Mouse (Mus musculus) limb, embryonic 11.5 days (tissue): ENCODE measurements around the gene Gm20509. TPM values are rescaled to one million over a fixed set of nuclear protein-coding genes. Genes with fewer than 3 reads are reported as not detected.
A peak's percentile ranks its signal among the peaks of the same experiment; 100 is the strongest.

ENCODE experiments used
- ATAC-seq: fragments of 200-750 bp; cut with Nextera tagmentation; 2 replicates; pipeline ENCODE4 v1.8.0; 2017; ENCODE audit warnings: low read depth; ENCODE audit not compliant: insufficient number of reproducible peaks, low FRiP score, low TSS enrichment
- DNase-seq: peaks from one replicate; pipeline ENCODE4 v3.0.0-alpha.2; 2015; ENCODE audit warnings: low spot score
- H3K27ac ChIP-seq: fragments of 300-500 bp; sonication (generic); replicated peaks from 2 replicates; pipeline ENCODE4 v1.5.1; 2014; ENCODE audit warnings: low read depth, mild to moderate bottlenecking, low read length
- H3K27me3 ChIP-seq: fragments of 300-500 bp; sonication (generic); 2 replicates; pipeline ENCODE4 v1.6.1; 2014; ENCODE audit warnings: mild to moderate bottlenecking, low read length, mixed read lengths; ENCODE audit not compliant: control insufficient read depth, insufficient read depth
- H3K36me3 ChIP-seq: fragments of 300-500 bp; sonication (generic); 2 replicates; pipeline ENCODE4 v1.6.1; 2014; ENCODE audit warnings: mild to moderate bottlenecking, low read length, moderate library complexity, mixed read lengths; ENCODE audit not compliant: control insufficient read depth, insufficient read depth
- H3K4me1 ChIP-seq: fragments of 300-500 bp; sonication (generic); 2 replicates; pipeline ENCODE4 v1.6.1; 2014; ENCODE audit warnings: low read length, mixed read lengths; ENCODE audit not compliant: control insufficient read depth, insufficient read depth
- H3K4me2 ChIP-seq: fragments of 300-500 bp; sonication (generic); 2 replicates; pipeline ENCODE4 v1.6.1; 2014; ENCODE audit warnings: low read depth, mild to moderate bottlenecking, moderate library complexity; ENCODE audit not compliant: severe bottlenecking
- H3K4me3 ChIP-seq: fragments of 300-500 bp; sonication (generic); 2 replicates; pipeline ENCODE4 v1.5.1; 2014; ENCODE audit warnings: low read depth, low read length
- H3K9ac ChIP-seq: fragments of 300-500 bp; sonication (generic); 2 replicates; pipeline ENCODE4 v1.6.1; 2014; ENCODE audit warnings: mild to moderate bottlenecking, low read length
- H3K9me3 ChIP-seq: fragments of 300-500 bp; sonication (generic); 2 replicates; pipeline ENCODE4 v1.6.1; 2016; ENCODE audit warnings: low read length; ENCODE audit not compliant: control insufficient read depth
- WGBS: fragments of 180-500 bp; shearing (Covaris S2); extraction: QIAGEN DNeasy Blood & Tissue Kit; methylation state at CpG from one replicate; pipeline ENCODE4 v1.1.7; 2014; 5-methylcytosine and 5-hydroxymethylcytosine counted together
- polyA plus RNA-seq: library from polyadenylated mRNA; unstranded; fragments of >200 nt; fragmentation: Nextera tagmentation; extraction: Ambion mirVana; gene quantifications from 2 replicates; pipeline ENCODE4 v1.2.1, GENCODE M21; 2014

Gene Gm20509
- polyA plus RNA-seq, 1 experiment from 2014 or later: not detected

GRCm38 (mm10) chr9:73087581-73087980, 14.7 kb upstream of the Gm20509 start:
- DNase-seq (no peak), ATAC-seq (no peak)
- Histone ChIP-seq H3K27ac (no peak overlapping the region), H3K36me3 (no peaks in the 10 kb centered on the region), H3K9ac (no peak overlapping the region), H3K4me3 (no peak overlapping the region), H3K4me1 (no peaks in the 10 kb centered on the region), H3K9me3 (no peaks in the 10 kb centered on the region), H3K27me3 (no peaks in the 10 kb centered on the region), H3K4me2 (no peak overlapping the region)
- 76% methylated on average over 5 of the region's 5 CpGs for WGBS

GRCm38 (mm10) chr9:73089222-73089920, 12.9 kb upstream of the Gm20509 start:
- no peak for DNase-seq
- no peak overlapping the region for H3K9ac ChIP-seq
- 75% methylated on average over 16 of the region's 16 CpGs for WGBS

GRCm38 (mm10) chr9:73090121-73090520, 12.1 kb upstream of the Gm20509 start:
- ATAC-seq: no peak
- no peaks in the 10 kb centered on the region for H3K9me3 ChIP-seq
- H3K4me2 ChIP-seq: no peak overlapping the region
- no peak overlapping the region for H3K4me3 ChIP-seq
- no peak for DNase-seq
- H3K36me3 ChIP-seq: no peaks in the 10 kb centered on the region
- no peaks in the 10 kb centered on the region for H3K4me1 ChIP-seq
- no peaks in the 10 kb centered on the region for H3K27me3 ChIP-seq
- WGBS: 83% methylated on average over 10 of the region's 10 CpGs
- H3K9ac ChIP-seq: no peak overlapping the region
- H3K27ac ChIP-seq: no peak overlapping the region

More at GRCm38 (mm10) chr9:73089222-73089920, 12.9 kb upstream of the Gm20509 start:
- ATAC-seq: no peak
- H3K4me2 ChIP-seq: no peak overlapping the region
- H3K9me3 ChIP-seq: no peaks in the 10 kb centered on the region
- H3K27ac ChIP-seq: no peak overlapping the region
- no peaks in the 10 kb centered on the region for H3K36me3 ChIP-seq
- H3K4me3 ChIP-seq: no peak overlapping the region
- H3K4me1 ChIP-seq: no peaks in the 10 kb centered on the region
- H3K27me3 ChIP-seq: no peaks in the 10 kb centered on the region

- Histone ChIP-seq H3K27ac (no peak overlapping the region), H3K4me3 (no peak overlapping the region), H3K9ac (no peak overlapping the region), H3K4me1 (no peaks in the 10 kb centered on the region), H3K9me3 (no peaks in the 10 kb centered on the region), H3K4me2 (no peak overlapping the region), H3K27me3 (peaks cover 4% of the 10 kb centered on the region; the same call in 1 of the 2 replicates), H3K36me3 (no peaks in the 10 kb centered on the region)
- ATAC-seq (no peak; the same call in 1 of the 2 replicates), DNase-seq (peak; percentile 47)
- 0% methylated on average over 1 of the region's 1 CpGs for WGBS
Observed at GRCm38 (mm10) chr9:73091747-73092146, 10.5 kb upstream of the Gm20509 start.

GRCm38 (mm10) chr9:73094580-73094979, 7.7 kb upstream of the Gm20509 start:
- Histone ChIP-seq H3K4me1 (no peaks in the 10 kb centered on the region), H3K27ac (no peak overlapping the region), H3K4me2 (no peak overlapping the region), H3K9me3 (no peaks in the 10 kb centered on the region), H3K27me3 (peaks cover 4% of the 10 kb centered on the region; the same call in 1 of the 2 replicates), H3K4me3 (no peak overlapping the region), H3K9ac (no peak overlapping the region), H3K36me3 (no peaks in the 10 kb centered on the region)
- DNase-seq (peak; percentile 43), ATAC-seq (peak; percentile 71; the same call in 1 of the 2 replicates)
- WGBS: 46% methylated on average over 17 of the region's 17 CpGs

- Histone ChIP-seq H3K4me3 (no peak overlapping the region), H3K27me3 (peaks cover 8% of the 10 kb centered on the region; the same call in 1 of the 2 replicates), H3K9me3 (no peaks in the 10 kb centered on the region), H3K27ac (no peak overlapping the region), H3K9ac (no peak overlapping the region), H3K4me1 (no peaks in the 10 kb centered on the region), H3K36me3 (no peaks in the 10 kb centered on the region), H3K4me2 (no peak overlapping the region)
- WGBS: 80% methylated on average over 2 of the region's 2 CpGs
- ATAC-seq (no peak), DNase-seq (no peak)
Observed at GRCm38 (mm10) chr9:73097898-73098297, 4.4 kb upstream of the Gm20509 start.

GRCm38 (mm10) chr9:73101536-73101935, 734 bp upstream of the Gm20509 start, which contains the start of gene Khdc3:
Khdc3 (plus strand) TSS chr9:73101836.
- DNase-seq (no peak), ATAC-seq (no peak)
- H3K27me3 ChIP-seq: peaks cover 9% of the 10 kb centered on the region; the same call in 1 of the 2 replicates
- no peaks in the 10 kb centered on the region for H3K9me3 ChIP-seq
- no peaks in the 10 kb centered on the region for H3K36me3 ChIP-seq
- WGBS: 89% methylated on average over 5 of the region's 5 CpGs
- no peak within 1 kb of the TSS for H3K4me3 ChIP-seq
- no peak within 1 kb of the TSS for H3K9ac ChIP-seq
- H3K27ac ChIP-seq: no peak within 1 kb of the TSS
- H3K4me2 ChIP-seq: no peak within 1 kb of the TSS
- H3K4me1 ChIP-seq: no peaks in the 10 kb centered on the region

- peak; percentile 73 for DNase-seq
- H3K4me1 ChIP-seq: no peaks in the 10 kb centered on the region
- H3K4me2 ChIP-seq: peak overlapping the region; percentile 81
- peak overlapping the region; percentile 50 for H3K9ac ChIP-seq
- H3K36me3 ChIP-seq: no peaks in the 10 kb centered on the region
- H3K27ac ChIP-seq: no peak overlapping the region
- peak; percentile 54 for ATAC-seq
- H3K27me3 ChIP-seq: peaks cover 9% of the 10 kb centered on the region; the same call in 1 of the 2 replicates
- 4% methylated on average over 59 of the region's 60 CpGs for WGBS
- no peaks in the 10 kb centered on the region for H3K9me3 ChIP-seq
- H3K4me3 ChIP-seq: peak overlapping the region; percentile 37
Observed at GRCm38 (mm10) chr9:73103159-73103879, 1.0 kb downstream of the Gm20509 start.
